Comparison of ENCODE assay signal across 8 mouse cellular contexts in the genomic region with DNA sequence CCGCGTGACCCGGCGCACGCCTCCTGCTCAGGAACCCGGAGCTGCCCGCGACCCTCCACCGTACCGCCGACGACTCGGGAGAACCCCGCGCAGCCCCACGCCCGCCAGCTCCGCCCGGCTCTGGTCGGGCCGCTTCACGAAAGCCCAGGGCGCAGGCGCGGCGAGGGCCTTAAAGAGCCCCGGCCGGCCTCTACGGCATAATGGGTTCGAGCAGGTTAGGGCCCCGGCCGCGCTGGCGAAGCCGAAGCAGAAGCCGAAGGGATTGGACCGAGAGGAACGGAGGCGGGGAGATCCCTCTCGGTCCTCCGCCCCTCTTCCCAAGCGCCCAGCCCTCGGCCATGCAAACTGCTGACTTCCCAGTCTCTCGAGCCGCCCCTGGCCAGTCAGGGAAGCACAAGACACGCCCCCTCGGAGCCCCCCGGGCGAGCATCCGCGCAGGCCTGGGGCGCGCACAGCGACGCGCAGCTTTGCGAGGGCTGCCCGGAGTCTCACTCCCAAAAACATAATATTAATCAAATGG. TPM values are rescaled to one million over a fixed set of nuclear protein-coding genes. Genes with fewer than 3 reads are reported as not detected.
DNase-seq lines count a peak whose midpoint lies in the region; ATAC-seq lines count a peak whose summit lies in the region.

No protein-coding gene starts in this region.

- peak overlapping the region; percentile 69 for H3K4me2 ChIP-seq in hindbrain, embryonic 16.5 days (ENCODE audit: low read length)

- H3K27ac ChIP-seq in hindbrain, embryonic 16.5 days (ENCODE audit: low read depth, low read length) = peak overlapping the region; percentile 95

- ATAC-seq in hindbrain, embryonic 16.5 days = peak; percentile 99

- WGBS in hindbrain, embryonic 16.5 days = under 1% methylated on average over 55 of the region's 58 CpGs

- H3K36me3 ChIP-seq in hindbrain, embryonic 16.5 days (ENCODE audit: control insufficient read depth, insufficient read depth, low read length) = no peaks in the 10 kb centered on the region

- peak overlapping the region; percentile 94 for H3K4me3 ChIP-seq in hindbrain, embryonic 16.5 days (ENCODE audit: low read length)

- H3K27me3 ChIP-seq in hindbrain, embryonic 16.5 days (replicated peaks; ENCODE audit: control insufficient read depth, insufficient read depth, low read length) = no peaks in the 10 kb centered on the region

- DNase-seq in ZHBTc4 (ENCODE audit: low read depth, low spot score) = peak; percentile 98
- DNase-seq in cerebellum, postnatal 4 days (ENCODE audit: low spot score in 2 of 2) = peak; percentile 81 to 88
- DNase-seq in gastrocnemius, adult 18-20 months (ENCODE audit: low spot score) = peak; percentile 92
- DNase-seq in left cerebral cortex, adult 11 months (ENCODE audit: low spot score) = peak; percentile 73
- DNase-seq in lung, postnatal 36 days = peak; percentile 95
- DNase-seq in retina, postnatal 1 day = peak; percentile 96
- peak; percentile 77 for DNase-seq in thymus, postnatal 4 days

- H3K9me3 ChIP-seq in hindbrain, embryonic 16.5 days (ENCODE audit: control insufficient read depth, low read length) = no peaks in the 10 kb centered on the region

- H3K9ac ChIP-seq in hindbrain, embryonic 16.5 days (ENCODE audit: low read depth, low read length) = peak overlapping the region; percentile 93

- H3K4me1 ChIP-seq in hindbrain, embryonic 16.5 days (ENCODE audit: control insufficient read depth, insufficient read depth, low read depth, low read length) = peaks cover 6% of the 10 kb centered on the region

RNA-seq across cellular contexts. Expression of a gene that starts 5.9 kb away (rescaled TPM):
- 10 to 100 TPM; 15.5 to 18.9 TPM for total RNA-seq in gastrocnemius, adult 18-20 months (2021)
- 51.7 and 58.7 TPM in 2 replicates for polyA plus RNA-seq in hindbrain, embryonic 16.5 days (2015; fragmentation: Nextera tagmentation; extraction: Ambion mirVana)

RNA-seq across cellular contexts. Expression of a gene that starts 31.3 kb away (rescaled TPM):
- 10 to 100 TPM; 35.3 to 39.0 TPM for total RNA-seq in gastrocnemius, adult 18-20 months (2021)
- polyA plus RNA-seq in hindbrain, embryonic 16.5 days (2015; fragmentation: Nextera tagmentation; extraction: Ambion mirVana) = 53.9 and 59.3 TPM in 2 replicates

RNA-seq across cellular contexts. Expression of a gene that starts 39.1 kb away (rescaled TPM):
- total RNA-seq in gastrocnemius, adult 18-20 months (2021) = not detected
- 0.09 and 0.11 TPM in 2 replicates for polyA plus RNA-seq in hindbrain, embryonic 16.5 days (2015; fragmentation: Nextera tagmentation; extraction: Ambion mirVana)

Comparison
In these comparisons a context has a peak if more than half of its experiments do, and no peak if none do; other contexts are left out.
1. Peak in every context shown above with its lines: DNase-seq, ATAC-seq, H3K4me3 ChIP-seq and H3K27ac ChIP-seq.